17 mouse cellular contexts compared by ENCODE assay signal in the genomic region with DNA sequence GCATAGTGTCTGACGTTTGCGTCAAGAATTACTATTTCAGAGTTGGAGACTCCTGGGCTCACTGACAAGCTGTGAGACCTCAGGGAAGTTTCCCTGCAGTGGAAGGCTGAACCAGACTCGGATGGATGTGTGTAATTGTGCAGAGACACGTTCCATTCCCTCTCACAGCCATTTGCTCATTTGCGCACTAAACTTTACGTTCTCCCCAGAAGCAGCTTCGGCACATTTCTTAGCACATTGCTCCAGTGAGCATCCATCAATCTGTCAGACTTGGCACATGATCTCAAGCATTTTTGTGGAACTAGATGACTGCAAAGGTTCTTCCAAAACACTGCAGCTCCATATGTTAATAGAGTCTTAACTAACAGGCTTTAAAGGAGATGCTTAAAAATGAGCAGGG. TPM values are rescaled to one million over a fixed set of nuclear protein-coding genes. Genes with fewer than 3 reads are reported as not detected.
DNase-seq lines count a peak whose midpoint lies in the region; ATAC-seq lines count a peak whose summit lies in the region.
"Had no signal": no experiment of that assay in that cellular context is flagged by ENCODE, and none has a peak within 500 bp of the region (broad histone marks: within the 10 kb centered on the region; RNA-seq: fewer than 3 reads in every experiment).

No protein-coding gene starts in this region.

- no peaks in the 10 kb centered on the region for H3K27me3 ChIP-seq in forebrain, embryonic 14.5 days (replicated peaks; ENCODE audit: control insufficient read depth, insufficient read depth, low read length)
- no peaks in the 10 kb centered on the region for H3K27me3 ChIP-seq in forebrain, embryonic 12.5 days
- H3K27me3 ChIP-seq in lung, embryonic 16.5 days (ENCODE audit: control insufficient read depth, insufficient read depth, low read depth, low read length) = no peaks in the 10 kb centered on the region
- H3K27me3 ChIP-seq in limb, embryonic 10.5 days (ENCODE audit: low read depth, poor library complexity, severe bottlenecking) = no peaks in the 10 kb centered on the region
- no peaks in the 10 kb centered on the region for H3K27me3 ChIP-seq in hindbrain, embryonic 11.5 days (ENCODE audit: control insufficient read depth, insufficient read depth, low read length)
- H3K27me3 ChIP-seq: embryonic facial prominence, embryonic 13.5 days; limb, embryonic 12.5 days; midbrain, embryonic 12.5 days had no signal

- no peak overlapping the region for H3K27ac ChIP-seq in forebrain, embryonic 14.5 days (ENCODE audit: low read depth, low read length)
- no peak overlapping the region for H3K27ac ChIP-seq in forebrain, embryonic 12.5 days
- no peak overlapping the region for H3K27ac ChIP-seq in lung, embryonic 16.5 days (ENCODE audit: low read length)
- H3K27ac ChIP-seq in limb, embryonic 10.5 days = peak overlapping the region; percentile 39; the same call in 1 of the 2 replicates
- H3K27ac ChIP-seq in hindbrain, embryonic 11.5 days (ENCODE audit: low read depth, low read length) = no peak overlapping the region
- H3K27ac ChIP-seq: embryonic facial prominence, embryonic 13.5 days; hindbrain, embryonic 14.5 days; limb, embryonic 12.5 days; midbrain, embryonic 12.5 days; stomach, postnatal 0 days had no signal

- 68% methylated on average over 7 of the region's 7 CpGs for WGBS in forebrain, embryonic 14.5 days
- 85% methylated on average over 7 of the region's 7 CpGs for WGBS in forebrain, embryonic 12.5 days
- 48% methylated on average over 7 of the region's 7 CpGs for WGBS in lung, embryonic 16.5 days
- WGBS in limb, embryonic 10.5 days = 60% methylated on average over 7 of the region's 7 CpGs
- WGBS in hindbrain, embryonic 11.5 days = 78% methylated on average over 7 of the region's 7 CpGs

- peak; percentile 77 for DNase-seq in forebrain, embryonic 14.5 days (ENCODE audit: low spot score)
- DNase-seq in lung, adult 18-20 months = no peak
- peak; percentile 43 for DNase-seq in brain, embryonic 18.5 days (ENCODE audit: low read depth, low spot score)
- DNase-seq in limb, embryonic 10.5 days (ENCODE audit: low spot score) = no peak
- no peak for DNase-seq in adrenal gland, adult 18-20 months (ENCODE audit: low spot score in 2 of 2)
- DNase-seq in hindbrain, embryonic 11.5 days (ENCODE audit: low spot score) = no peak
- DNase-seq: adrenal gland, postnatal 10 days; cerebellum, postnatal 14 days; kidney, adult 9 months; thymus, postnatal 36 days had no signal

- no peak overlapping the region for H3K4me3 ChIP-seq in forebrain, embryonic 14.5 days (ENCODE audit: low read depth, low read length)
- H3K4me3 ChIP-seq in forebrain, embryonic 12.5 days (replicated peaks) = no peak overlapping the region
- no peak overlapping the region for H3K4me3 ChIP-seq in lung, embryonic 16.5 days (ENCODE audit: low read length)
- H3K4me3 ChIP-seq in limb, embryonic 10.5 days = no peak overlapping the region
- H3K4me3 ChIP-seq in hindbrain, embryonic 11.5 days (ENCODE audit: low read depth, low read length) = no peak overlapping the region
- H3K4me3 ChIP-seq: embryonic facial prominence, embryonic 13.5 days; limb, embryonic 12.5 days; midbrain, embryonic 12.5 days had no signal

- H3K9ac ChIP-seq in forebrain, embryonic 14.5 days (ENCODE audit: low read length) = no peak overlapping the region
- no peak overlapping the region for H3K9ac ChIP-seq in forebrain, embryonic 12.5 days
- no peak overlapping the region for H3K9ac ChIP-seq in lung, embryonic 16.5 days (ENCODE audit: low read length)
- no peak overlapping the region for H3K9ac ChIP-seq in hindbrain, embryonic 11.5 days (ENCODE audit: low read depth, low read length)
- H3K9ac ChIP-seq: embryonic facial prominence, embryonic 13.5 days; hindbrain, embryonic 14.5 days; limb, embryonic 12.5 days; midbrain, embryonic 12.5 days had no signal

- peak; percentile 69 for ATAC-seq in forebrain, embryonic 14.5 days
- ATAC-seq in forebrain, embryonic 12.5 days (ENCODE audit: low FRiP score) = no peak
- ATAC-seq in lung, embryonic 16.5 days (ENCODE audit: low read depth) = peak; percentile 60
- no peak for ATAC-seq in hindbrain, embryonic 11.5 days (ENCODE audit: low FRiP score)

- H3K4me1 ChIP-seq in forebrain, embryonic 14.5 days (ENCODE audit: control insufficient read depth, insufficient read depth, low read length) = no peaks in the 10 kb centered on the region
- H3K4me1 ChIP-seq in forebrain, embryonic 12.5 days = no peaks in the 10 kb centered on the region
- H3K4me1 ChIP-seq in lung, embryonic 16.5 days (replicated peaks; ENCODE audit: control insufficient read depth, insufficient read depth, low read length) = no peaks in the 10 kb centered on the region
- peaks cover 36% of the 10 kb centered on the region for H3K4me1 ChIP-seq in limb, embryonic 10.5 days
- no peaks in the 10 kb centered on the region for H3K4me1 ChIP-seq in hindbrain, embryonic 11.5 days (replicated peaks; ENCODE audit: control insufficient read depth, insufficient read depth, low read length)
- H3K4me1 ChIP-seq: midbrain, embryonic 12.5 days had no signal

- H3K9me3 ChIP-seq in forebrain, embryonic 14.5 days (replicated peaks; ENCODE audit: control insufficient read depth, low read length) = no peaks in the 10 kb centered on the region
- H3K9me3 ChIP-seq in forebrain, embryonic 12.5 days = no peaks in the 10 kb centered on the region
- no peaks in the 10 kb centered on the region for H3K9me3 ChIP-seq in lung, embryonic 16.5 days (ENCODE audit: control insufficient read depth, low read length)
- H3K9me3 ChIP-seq in limb, embryonic 10.5 days (replicated peaks) = no peaks in the 10 kb centered on the region
- H3K9me3 ChIP-seq in hindbrain, embryonic 11.5 days (ENCODE audit: control insufficient read depth, low read length) = no peaks in the 10 kb centered on the region
- H3K9me3 ChIP-seq: embryonic facial prominence, embryonic 13.5 days; limb, embryonic 12.5 days; midbrain, embryonic 12.5 days had no signal

- H3K36me3 ChIP-seq in forebrain, embryonic 14.5 days (ENCODE audit: control insufficient read depth, insufficient read depth, low read length) = no peaks in the 10 kb centered on the region
- no peaks in the 10 kb centered on the region for H3K36me3 ChIP-seq in forebrain, embryonic 12.5 days (replicated peaks)
- no peaks in the 10 kb centered on the region for H3K36me3 ChIP-seq in lung, embryonic 16.5 days (ENCODE audit: control insufficient read depth, insufficient read depth, low read length)
- H3K36me3 ChIP-seq in limb, embryonic 10.5 days = no peaks in the 10 kb centered on the region
- H3K36me3 ChIP-seq in hindbrain, embryonic 11.5 days (ENCODE audit: control insufficient read depth, insufficient read depth, low read length) = no peaks in the 10 kb centered on the region
- H3K36me3 ChIP-seq: embryonic facial prominence, embryonic 13.5 days; limb, embryonic 12.5 days; midbrain, embryonic 12.5 days had no signal

- H3K4me2 ChIP-seq in forebrain, embryonic 14.5 days (ENCODE audit: low read length) = no peak overlapping the region
- H3K4me2 ChIP-seq in forebrain, embryonic 12.5 days = no peak overlapping the region
- H3K4me2 ChIP-seq in lung, embryonic 16.5 days (ENCODE audit: low read depth, low read length) = no peak overlapping the region
- no peak overlapping the region for H3K4me2 ChIP-seq in hindbrain, embryonic 11.5 days (replicated peaks; ENCODE audit: low read depth, low read length)
- H3K4me2 ChIP-seq: embryonic facial prominence, embryonic 13.5 days; hindbrain, embryonic 14.5 days; limb, embryonic 12.5 days; midbrain, embryonic 12.5 days had no signal

RNA-seq across cellular contexts. Expression of gene Dab2, which starts 24.0 kb away (rescaled TPM):
- polyA plus RNA-seq in forebrain, embryonic 14.5 days (2014; fragmentation: Nextera tagmentation; extraction: Ambion mirVana) = 16.1 and 20.1 TPM in 2 replicates
- polyA plus RNA-seq in forebrain, embryonic 12.5 days (2016; fragmentation: Nextera tagmentation; extraction: Ambion mirVana) = 27.8 and 37.4 TPM in 2 replicates
- 33.7 and 40.6 TPM in 2 replicates for polyA plus RNA-seq in lung, embryonic 16.5 days (2015; fragmentation: Nextera tagmentation; extraction: Ambion mirVana)
- 21.3 and 35.6 TPM in 2 replicates for polyA plus RNA-seq in limb, embryonic 10.5 days (2016; fragmentation: Nextera tagmentation; extraction: Ambion mirVana)
- total RNA-seq in adrenal gland, adult 18-20 months (2021) = 100 to 1,000 TPM; 329 to 456 TPM
- polyA plus RNA-seq in hindbrain, embryonic 11.5 days (2014; fragmentation: Nextera tagmentation; extraction: Ambion mirVana) = 58.9 and 70.2 TPM in 2 replicates

Comparison
In these comparisons a context has a peak if more than half of its experiments do, and no peak if none do; other contexts are left out.
1. ATAC-seq: peak in forebrain, embryonic 14.5 days (single experiment) and lung, embryonic 16.5 days (single experiment); none in forebrain, embryonic 12.5 days (single experiment) and hindbrain, embryonic 11.5 days (single experiment).
2. DNase-seq: peak in forebrain, embryonic 14.5 days (single experiment) and brain, embryonic 18.5 days (single experiment); none in lung, adult 18-20 months (0 of 2), limb, embryonic 10.5 days (single experiment), adrenal gland, adult 18-20 months (0 of 2) and hindbrain, embryonic 11.5 days (single experiment).